Mouse (Mus musculus) MEL (cell line): ENCODE data around the gene Fkbp15.

Experiments used
- CTCF ChIP-seq, 3 experiments: IDR thresholded peaks in 2 of 3; conservative IDR thresholded peaks in 1 of 3; 2 replicates each; pipeline ENCODE4 v1.5.1; 2011 to 2012; ENCODE audit warnings: low read length in 3 of 3, low read depth in 2 of 3, mild to moderate bottlenecking in 2 of 3, improper control_type of control experiment in 1 of 3, inconsistent platforms in 1 of 3, mixed read lengths in 1 of 3, moderate library complexity in 1 of 3; ENCODE audit not compliant: control insufficient read depth in 1 of 3, insufficient read depth in 1 of 3, poor library complexity in 1 of 3, severe bottlenecking in 1 of 3
- MAFK ChIP-seq: IDR thresholded peaks from 2 replicates; pipeline ENCODE4 v1.6.1; 2011; ENCODE audit warnings: low read depth, mild to moderate bottlenecking, low read length, improper control_type of control experiment, borderline replicate concordance
- POLR2A ChIP-seq, 2 experiments: IDR thresholded peaks; 2 replicates each; pipeline ENCODE4 v1.6.1; 2011 to 2012; ENCODE audit warnings: low read length in 2 of 2, mild to moderate bottlenecking in 2 of 2, control low read depth in 1 of 2, improper control_type of control experiment in 1 of 2, low read depth in 1 of 2, moderate library complexity in 1 of 2; ENCODE audit not compliant: control insufficient read depth in 1 of 2, insufficient read depth in 1 of 2, poor library complexity in 1 of 2
- RCOR1 ChIP-seq: IDR thresholded peaks from 2 replicates; pipeline ENCODE4 v1.6.1; 2012; ENCODE audit warnings: low read depth, mild to moderate bottlenecking, inconsistent platforms, low read length, improper control_type of control experiment
- SMC3 ChIP-seq: IDR thresholded peaks from 2 replicates; pipeline ENCODE4 v1.6.1; 2011; ENCODE audit warnings: low read depth, low read length, improper control_type of control experiment
- TCF12 ChIP-seq: IDR thresholded peaks from 2 replicates; pipeline ENCODE4 v1.6.1; 2014; ENCODE audit warnings: low read depth, mild to moderate bottlenecking, inconsistent platforms, low read length, improper control_type of control experiment, moderate library complexity

GRCm38 (mm10) chr4:62374342-62374741, 14.0 kb upstream of the Fkbp15 start:
- TF ChIP-seq CTCF (IDR thresholded peaks at IDR 0.05 in 2 of 3, conservative IDR thresholded peaks at IDR 0.05 in 1 of 3; ENCODE audit: control insufficient read depth in 1 of 3, insufficient read depth in 1 of 3, low read depth in 2 of 3, low read length in 3 of 3, poor library complexity in 1 of 3, severe bottlenecking in 1 of 3) (no peak), POLR2A (IDR thresholded peaks at IDR 0.05; ENCODE audit: control insufficient read depth in 1 of 2, insufficient read depth in 1 of 2, low read depth in 1 of 2, low read length in 2 of 2, poor library complexity in 1 of 2) (no peak), RCOR1 (no peak), SMC3 (no peak), TCF12 (no peak), MAFK (no peak)
